Mouse (Mus musculus) mouse embryonic stem cell (cell line): Measurements from ENCODE around the gene Ttc30a1.
"Not testable (repeated sequence)": the region's sequence is repeated elsewhere in the genome, so short reads cannot be mapped to it uniquely, and the experiment has no call there.

Experiments used
- in situ Hi-C, 2 experiments: fragments of 300-500 bp; cut with MboI; formaldehyde crosslinking; loops; 1 replicate in 1 of 2; 3 replicates in 1 of 2; pipeline ENCODE4 v1.14.3; 2019 to 2020; ENCODE audit warnings: low sequenced_read_pairs in 2 of 2, low pct_unique_long_range_greater_than_20kb in 1 of 2, mixed read lengths in 1 of 2; ENCODE audit not compliant: unreplicated experiment in 1 of 2

Gene Ttc30a1

DNA sequence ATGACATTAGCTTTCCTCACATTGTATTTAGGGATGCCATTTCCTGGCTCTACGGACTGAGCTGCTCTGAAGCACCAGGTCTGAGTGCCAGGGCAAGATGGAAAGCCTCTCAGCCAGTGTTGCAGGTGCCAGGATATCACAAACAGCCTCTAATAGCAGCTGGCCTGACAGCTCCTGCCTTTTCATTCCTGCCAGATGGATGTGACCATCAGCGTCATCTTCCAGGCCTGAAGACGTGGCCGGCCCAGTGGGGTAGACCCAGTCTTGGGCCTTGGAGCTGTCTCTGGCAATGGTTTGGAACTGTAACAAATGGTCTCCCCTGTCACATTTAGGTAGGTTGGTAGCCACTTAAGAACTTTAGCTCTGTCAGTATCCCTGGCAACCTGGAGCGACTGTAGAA lies 28.4 kb downstream of the Ttc30a1 start:
- in situ Hi-C loops = loop anchor here in 1 of 2 experiments (25.0 kb wide), 1 partner anchor 341 kb away; no protein-coding TSS in a partner anchor

DNA sequence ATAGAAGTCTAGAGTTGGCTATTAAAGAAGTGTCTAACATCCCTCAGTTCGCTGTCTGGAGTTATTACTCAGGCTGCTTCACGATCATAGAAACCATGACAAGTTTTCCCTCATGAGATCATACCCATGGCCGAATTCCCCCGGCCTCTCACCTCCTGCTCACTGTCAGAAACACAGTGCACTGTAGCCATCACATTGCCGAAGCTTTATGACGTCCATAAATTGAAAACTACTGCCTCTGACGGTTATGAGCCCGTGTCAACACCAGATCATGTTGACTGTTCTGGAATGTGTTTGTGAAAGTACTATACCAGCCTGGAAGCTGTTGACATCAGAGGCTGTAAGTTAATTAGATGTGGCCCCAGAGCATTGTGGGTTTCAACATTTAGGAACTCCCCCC lies 31.1 kb downstream of the Ttc30a1 start:
- in situ Hi-C loops = loop anchor here in 1 of 2 experiments (25.0 kb wide), 1 partner anchor 338 kb away; no protein-coding TSS in a partner anchor

DNA sequence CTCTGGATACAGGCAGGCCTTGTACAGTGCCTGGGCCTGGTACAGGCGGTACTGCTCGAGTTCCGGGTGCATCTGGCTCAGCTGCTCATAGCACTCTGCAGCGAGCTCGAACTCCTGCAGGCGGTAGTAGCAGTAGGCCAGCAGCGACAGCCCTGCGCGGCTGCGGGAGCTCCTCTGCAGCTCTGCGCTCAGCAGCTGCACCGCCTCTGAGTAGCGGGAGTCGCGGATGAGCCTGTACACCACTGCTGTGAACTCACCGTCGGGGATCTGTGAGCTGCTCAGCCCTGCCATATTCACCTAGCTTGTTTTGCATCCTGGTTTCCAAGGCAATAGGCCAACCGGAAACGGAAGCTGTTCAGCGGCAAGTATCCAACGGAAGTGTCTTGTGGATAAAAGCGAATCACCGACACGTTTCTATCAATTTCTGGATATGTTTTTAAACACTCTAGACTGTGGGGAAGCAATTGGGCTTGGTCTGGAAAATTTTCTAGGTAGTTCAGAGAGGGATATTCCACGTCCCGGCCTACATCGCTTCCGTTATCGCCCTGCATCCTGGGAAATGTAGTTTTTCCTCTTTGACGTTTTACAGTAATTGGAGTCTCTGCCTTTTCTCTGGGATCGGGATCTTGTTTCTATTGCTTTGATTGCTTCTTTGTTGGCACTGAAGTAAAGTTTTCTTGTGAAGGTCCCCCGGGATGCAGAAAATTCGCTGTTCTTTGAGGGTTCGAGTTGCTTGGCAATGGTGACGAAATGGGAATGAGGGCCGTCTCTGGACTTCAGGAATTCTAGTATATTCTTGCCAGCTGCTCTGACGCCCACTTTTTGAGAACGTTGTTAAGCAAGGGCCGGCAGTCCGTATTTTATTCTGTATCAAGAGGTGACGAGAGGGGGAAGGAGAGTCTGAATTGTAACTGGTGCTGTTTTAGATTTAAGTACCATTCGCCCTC lies 43.4 kb downstream of the Ttc30a1 start, which contains the start of gene Ttc30b:
TSS of gene Ttc30b (minus strand) at position 469 of the 947 bp plus-strand sequence.
- in situ Hi-C loops = no loop called here

- in situ Hi-C loops = not testable (repeated sequence)
Measured at GRCm38 (mm10) chr2:75937520-75938116, 44.1 kb downstream of the Ttc30a1 start.

DNA sequence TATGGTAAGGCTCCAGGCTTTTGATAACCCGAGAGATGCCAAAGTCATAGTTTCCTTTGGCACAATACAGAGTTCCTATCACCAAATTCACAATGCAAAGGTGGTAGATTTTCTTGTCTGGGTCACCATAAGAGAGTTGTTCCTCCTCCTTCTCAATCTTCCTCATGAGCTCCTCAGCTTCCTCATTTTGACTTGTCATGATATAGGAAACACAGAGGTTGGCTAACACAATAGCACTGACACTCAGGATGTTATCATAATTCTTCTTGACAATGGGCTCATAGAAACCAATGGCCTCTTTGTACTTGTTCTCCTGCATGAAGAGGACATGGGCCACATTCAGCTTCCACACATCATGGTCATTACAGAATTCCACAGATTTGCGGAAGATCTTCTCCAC lies 45.1 kb downstream of the Ttc30a1 start:
- in situ Hi-C loops = not testable (repeated sequence)

- in situ Hi-C loops = no loop called here
Measured at GRCm38 (mm10) chr2:75933541-75933940, 48.2 kb downstream of the Ttc30a1 start.

- in situ Hi-C loops = no loop called here
Measured at GRCm38 (mm10) chr2:75930941-75931340, 50.8 kb downstream of the Ttc30a1 start.

DNA sequence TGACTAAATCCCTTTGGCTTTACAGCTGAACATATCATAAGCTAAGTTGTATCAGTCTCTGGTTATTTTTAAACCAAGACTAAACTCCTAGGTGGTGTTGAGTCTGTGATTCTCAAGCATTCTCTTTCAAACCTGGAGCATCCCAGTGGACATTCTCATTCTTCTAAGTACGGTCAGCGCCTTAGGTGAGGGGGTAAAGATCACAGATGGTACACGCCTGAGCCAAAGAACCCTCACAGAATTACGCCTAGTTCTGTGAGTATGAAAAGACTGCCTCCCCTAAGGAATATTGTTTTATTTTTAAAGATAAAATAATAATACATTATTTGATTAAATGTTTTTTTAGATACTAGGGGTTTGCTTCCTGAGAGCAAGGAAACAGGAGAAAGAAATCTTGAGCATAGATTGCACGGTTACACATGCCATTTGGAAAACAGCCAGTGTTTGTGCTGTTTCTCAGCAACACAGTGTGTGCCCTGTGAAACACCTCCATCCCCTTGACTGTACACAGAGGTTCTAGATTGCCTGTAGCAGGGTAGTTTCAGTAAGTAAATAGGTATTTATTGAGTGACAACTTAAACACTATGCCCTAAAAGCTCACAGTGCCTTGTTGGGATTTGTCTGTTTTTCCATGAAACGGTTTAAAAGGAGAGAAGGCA lies 51.9 kb downstream of the Ttc30a1 start:
- in situ Hi-C loops = no loop called here

GRCm38 (mm10) chr2:75929141-75929540 lies 52.6 kb downstream of the Ttc30a1 start:
- in situ Hi-C loops = no loop called here
